Mouse (Mus musculus) adrenal gland, adult 18-20 months (tissue): ENCODE measurements at regions not wholly inside any gene's neighbourhood (a gene's known extent, or its start where the extent isn't known, plus 50 kb on each side); places are given as distances from the start of the nearest gene placed in this dataset.

Experiments used
- DNase-seq, 2 experiments: peaks; one replicate each; pipeline ENCODE4 v3.0.0; 2021 to 2022; ENCODE audit warnings: low spot score in 2 of 2

DNA sequence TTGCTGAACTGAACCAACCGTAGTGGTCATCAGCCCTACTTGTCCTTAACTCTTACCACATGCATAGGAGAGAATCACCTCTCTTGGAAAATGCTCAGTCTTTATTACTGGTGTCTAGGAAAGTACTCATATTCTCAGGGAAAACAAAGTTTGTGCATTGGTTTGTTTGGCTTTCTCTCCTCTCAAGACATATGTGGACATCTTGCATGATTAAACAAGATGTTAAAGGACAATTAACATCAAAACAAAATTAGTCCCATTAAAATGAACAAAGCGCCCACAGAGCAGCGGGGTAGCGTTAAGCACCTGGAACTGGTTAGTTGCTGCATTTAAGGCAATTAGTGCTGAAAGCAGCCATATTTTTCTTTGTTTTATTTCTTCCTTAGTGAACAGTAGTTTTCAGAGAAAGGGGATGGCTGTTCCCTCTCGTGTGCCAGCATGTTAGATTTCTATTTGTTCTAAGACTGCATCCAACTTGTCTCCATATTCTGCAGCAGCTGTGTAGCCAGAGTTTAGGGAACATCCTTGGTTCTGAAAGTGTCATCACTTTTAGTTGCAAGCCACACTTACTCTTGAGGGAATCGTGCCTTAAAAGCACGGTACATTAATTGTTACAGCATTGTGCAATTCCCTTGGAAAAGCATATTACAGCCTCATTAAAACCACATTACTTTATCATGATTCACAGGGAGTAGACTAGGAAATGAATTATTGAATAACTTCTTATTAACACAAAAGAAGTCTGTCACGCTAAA, 137.7 kb downstream of the Ube2u start:
- no peak for DNase-seq

- DNase-seq = no peak
Observed at GRCm38 (mm10) chr4:100616916-100617488, 138.4 kb downstream of the Ube2u start.

DNA sequence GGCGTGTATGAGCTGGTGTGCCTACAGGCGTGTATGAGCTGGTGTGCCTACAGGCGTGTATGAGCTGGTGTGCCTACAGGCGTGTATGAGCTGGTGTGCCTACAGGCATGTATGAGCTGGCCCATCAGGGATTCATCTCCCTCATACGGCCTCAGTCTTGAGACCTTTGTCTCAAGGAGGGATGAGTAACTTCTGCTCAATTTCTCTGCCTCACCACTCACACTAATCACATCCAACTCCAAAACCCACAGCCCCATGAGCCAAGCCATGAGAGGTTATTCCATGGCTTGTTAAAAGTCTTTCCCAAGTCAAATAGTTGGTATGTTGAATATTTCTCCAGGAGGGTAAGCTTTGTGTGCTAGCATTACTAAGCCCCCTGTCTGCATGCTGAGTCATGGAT, 146.0 kb downstream of the Ube2u start:
- no peak for DNase-seq

- DNase-seq = no peak
Observed at GRCm38 (mm10) chr4:100626551-100626950, 147.9 kb downstream of the Ube2u start.

GRCm38 (mm10) chr4:100634388-100634787, 142.1 kb upstream of the Cachd1 start:
- DNase-seq = no peak

DNA sequence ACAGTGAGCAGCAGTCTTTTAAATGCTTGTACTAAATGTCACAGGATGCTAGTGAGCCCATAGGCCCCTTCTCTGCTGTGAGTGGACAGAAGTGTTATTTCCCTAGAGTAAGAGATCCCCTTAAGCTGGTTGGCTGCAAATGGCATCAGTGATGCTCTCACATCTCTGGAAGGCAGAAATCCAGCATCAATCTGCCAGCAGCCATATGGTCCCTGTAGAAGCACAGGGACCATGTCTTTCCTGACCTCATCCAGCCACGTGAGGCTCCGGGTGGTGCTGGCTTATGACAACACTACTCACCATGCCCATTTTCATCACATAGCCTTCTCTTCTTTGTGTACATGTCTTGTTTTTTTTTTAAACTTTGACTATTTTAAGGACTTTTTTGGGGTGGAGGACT, 138.9 kb upstream of the Cachd1 start:
- DNase-seq = no peak

DNA sequence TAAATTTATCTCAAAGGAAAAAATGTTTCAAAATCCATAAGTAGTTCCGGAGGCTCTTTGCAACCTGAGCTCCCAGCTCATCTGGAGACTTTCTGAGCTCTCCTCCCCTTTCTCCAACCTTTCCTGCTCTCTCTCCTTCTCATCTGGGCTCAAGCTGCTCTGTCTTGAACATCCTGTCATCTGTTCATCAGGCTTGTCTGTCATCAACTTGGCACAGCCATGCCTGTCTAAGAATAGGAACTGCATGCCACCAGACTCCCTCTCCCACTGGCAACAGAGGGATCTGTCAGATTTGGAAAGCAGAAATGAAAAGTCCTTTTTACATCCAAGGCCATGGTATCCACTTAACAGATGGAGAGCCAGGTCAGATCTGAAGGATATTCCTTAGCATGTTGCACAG, 115.3 kb upstream of the Cachd1 start:
- DNase-seq = no peak

GRCm38 (mm10) chr4:100664619-100665264, 111.7 kb upstream of the Cachd1 start:
- no peak for DNase-seq

DNA sequence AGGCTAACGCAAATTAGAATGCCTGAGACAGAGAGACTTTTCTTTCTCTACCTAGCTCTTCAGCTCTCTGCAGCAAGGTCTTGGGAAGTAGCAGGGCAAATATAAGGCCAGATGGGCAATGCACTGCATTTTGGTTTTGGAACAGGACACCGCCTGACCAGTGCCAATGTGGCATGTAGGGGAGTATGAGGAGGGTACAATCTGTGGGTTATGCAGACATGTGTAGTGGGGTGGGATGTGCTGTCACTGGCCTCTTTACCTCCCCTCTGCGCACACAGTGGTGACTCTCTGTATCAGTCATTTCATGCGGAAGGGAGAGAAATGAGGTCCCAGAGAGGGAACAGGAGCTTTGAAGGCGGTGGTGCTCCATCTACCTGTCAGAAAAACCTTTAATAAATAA, 105.9 kb upstream of the Cachd1 start:
- no peak for DNase-seq

GRCm38 (mm10) chr4:100674916-100675315, 101.6 kb upstream of the Cachd1 start:
- peak in 1 of 2 experiments; percentile 21 for DNase-seq

GRCm38 (mm10) chr4:100683757-100684156, 92.7 kb upstream of the Cachd1 start:
- no peak for DNase-seq

- no peak for DNase-seq
Observed at GRCm38 (mm10) chr4:100700002-100700401, 76.5 kb upstream of the Cachd1 start.

GRCm38 (mm10) chr4:100700418-100700817, 76.1 kb upstream of the Cachd1 start:
- no peak for DNase-seq

GRCm38 (mm10) chr4:100705960-100706359, 70.5 kb upstream of the Cachd1 start:
- DNase-seq = no peak

- DNase-seq = no peak
Observed at GRCm38 (mm10) chr4:100707125-100707524, 69.3 kb upstream of the Cachd1 start.

DNA sequence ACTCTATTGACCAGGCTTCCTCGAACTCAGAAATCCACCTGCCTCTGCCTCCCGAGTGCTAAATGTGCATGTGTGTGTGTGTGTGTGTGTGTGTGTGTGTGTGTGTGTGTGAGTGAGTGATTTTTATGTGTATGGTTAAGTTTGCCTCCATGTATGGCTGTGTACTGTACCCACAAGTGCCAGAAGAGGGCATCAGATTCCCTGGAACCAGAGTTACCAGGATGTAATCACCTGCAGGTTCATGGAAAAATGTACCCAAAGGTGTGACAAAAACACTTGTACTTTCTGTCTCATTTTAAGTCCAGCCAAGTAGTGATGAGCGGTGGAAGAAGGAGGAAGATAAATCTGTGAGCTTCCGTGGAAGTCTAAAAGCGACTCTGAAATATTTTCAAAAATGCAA, 68.2 kb upstream of the Cachd1 start:
- no peak for DNase-seq

DNA sequence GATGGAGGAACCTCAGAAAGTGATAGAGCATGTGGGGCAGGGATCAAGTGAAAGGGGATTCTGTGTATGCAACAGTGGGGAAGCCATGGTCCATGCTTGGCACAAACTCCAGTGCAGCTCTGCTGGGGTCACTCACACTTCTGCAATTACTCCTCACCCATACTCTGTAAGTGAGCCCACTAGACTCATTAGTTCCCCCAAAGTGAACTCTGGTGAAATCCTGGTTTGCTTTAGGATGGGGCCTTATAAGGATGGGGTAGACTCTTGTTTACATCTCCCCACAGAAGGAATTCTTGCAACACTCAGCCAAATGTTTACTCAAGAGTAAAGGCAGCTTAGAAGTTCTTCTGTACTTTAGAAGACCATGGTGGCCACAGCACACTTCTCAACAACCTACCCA, 62.2 kb upstream of the Cachd1 start:
- DNase-seq = no peak

- DNase-seq = no peak
Observed at GRCm38 (mm10) chr4:100717601-100718000, 58.9 kb upstream of the Cachd1 start.

- peak; percentile 44 to 65 for DNase-seq
Observed at GRCm38 (mm10) chr4:100722532-100722931, 53.9 kb upstream of the Cachd1 start.

DNA sequence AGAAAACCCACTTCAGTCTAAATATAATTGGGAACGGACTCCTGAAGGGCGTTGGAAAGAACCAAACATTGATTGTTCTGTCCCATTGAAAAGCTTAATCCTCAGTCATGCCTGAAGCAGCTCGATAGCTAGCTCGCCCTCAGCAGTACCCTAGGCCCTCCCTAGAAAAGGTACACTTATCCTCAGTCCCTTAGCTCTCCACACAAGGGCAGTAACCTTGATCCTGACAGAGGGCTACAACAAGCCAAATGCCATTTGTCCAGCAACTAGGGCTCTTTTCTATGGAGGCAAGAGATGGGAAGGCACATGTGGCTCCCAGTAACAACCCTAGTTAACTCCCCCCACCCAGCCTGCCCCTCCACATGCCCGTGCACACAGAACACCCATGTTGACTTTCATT, 53.4 kb upstream of the Cachd1 start:
- no peak for DNase-seq

DNA sequence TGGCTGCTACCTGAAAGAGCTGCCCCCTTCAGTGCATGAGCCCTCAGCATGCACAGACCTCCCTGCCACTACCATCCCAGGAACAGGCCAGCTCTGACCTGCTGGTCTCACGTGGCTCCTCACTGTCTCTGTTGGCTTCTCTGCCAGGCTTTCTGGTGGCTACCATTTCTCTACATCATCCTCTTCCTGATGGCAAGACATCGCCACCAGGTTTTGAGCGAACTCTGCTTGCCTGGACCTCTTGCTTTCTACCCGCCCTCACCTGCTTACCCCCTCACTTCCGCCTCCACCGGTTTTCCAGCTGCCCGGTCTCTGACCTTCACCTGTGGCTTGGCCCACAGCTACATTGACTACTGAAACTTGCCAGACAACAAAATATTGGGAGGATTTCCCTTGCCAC, 50.7 kb upstream of the Cachd1 start:
- DNase-seq = no peak

DNA sequence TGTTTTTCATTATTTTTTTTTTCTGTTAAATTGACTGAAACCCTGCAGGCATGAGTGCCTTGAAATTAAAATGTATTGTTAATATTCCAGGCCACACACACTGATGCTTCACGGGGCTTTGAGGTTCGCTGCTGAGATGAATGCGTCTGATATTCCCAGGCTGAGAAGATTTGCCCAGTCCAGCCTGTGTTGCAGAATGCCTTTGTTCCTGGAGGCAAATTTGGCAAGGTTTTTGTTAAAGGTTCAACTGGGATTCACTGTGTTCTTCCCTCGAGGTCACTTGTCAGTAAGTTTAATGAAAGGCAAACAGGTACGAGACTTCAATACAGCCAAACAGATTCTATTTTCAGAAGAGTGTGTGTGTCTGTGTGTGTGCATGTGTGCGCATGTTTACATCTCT, 50.0 kb upstream of the Cachd1 start:
- DNase-seq = no peak
